12 mouse cellular contexts compared by ENCODE assay signal in genomic region chr10:4121197-4121596, GRCm38 (mm10).
DNase-seq lines count a peak whose midpoint lies in the region; ATAC-seq and TF ChIP-seq lines count a peak whose summit lies in the region.
"Had no signal": no experiment of that assay in that cellular context is flagged by ENCODE, and none has a peak within 500 bp of the region (broad histone marks: within the 10 kb centered on the region; RNA-seq: fewer than 3 reads in every experiment).

No protein-coding gene starts in this region.

- no peak for DNase-seq in layer of hippocampus, adult 2 months (ENCODE audit: low spot score in 2 of 2)
- DNase-seq in layer of hippocampus, postnatal 36 days: no peak
- peak; percentile 76 for DNase-seq in Muller cell, postnatal 12 days (ENCODE audit: inconsistent ontology term)
- DNase-seq: B cell, adult 2 months; cerebellum, postnatal 10 days had no signal

- no peaks in the 10 kb centered on the region for H3K36me3 ChIP-seq in heart, embryonic 13.5 days
- H3K36me3 ChIP-seq in heart, embryonic 12.5 days: no peaks in the 10 kb centered on the region
- H3K36me3 ChIP-seq in small intestine, adult 2 months (ENCODE audit: control insufficient read depth, insufficient read depth, low read length): no peaks in the 10 kb centered on the region
- no peaks in the 10 kb centered on the region for H3K36me3 ChIP-seq in hindbrain, embryonic 16.5 days (ENCODE audit: control insufficient read depth, insufficient read depth, low read length)

- H3K4me2 ChIP-seq in heart, embryonic 13.5 days: no peak overlapping the region
- no peak overlapping the region for H3K4me2 ChIP-seq in heart, embryonic 12.5 days
- no peak overlapping the region for H3K4me2 ChIP-seq in hindbrain, embryonic 16.5 days (ENCODE audit: low read length)

- H3K4me3 ChIP-seq in heart, embryonic 13.5 days: no peak overlapping the region
- H3K4me3 ChIP-seq in heart, embryonic 12.5 days: no peak overlapping the region
- no peak overlapping the region for H3K4me3 ChIP-seq in layer of hippocampus, adult 2 months
- H3K4me3 ChIP-seq in small intestine, adult 2 months (ENCODE audit: low read depth, low read length): no peak overlapping the region
- no peak overlapping the region for H3K4me3 ChIP-seq in hindbrain, embryonic 16.5 days (ENCODE audit: low read length)
- H3K4me3 ChIP-seq: embryonic facial prominence, embryonic 10.5 days; limb, embryonic 10.5 days had no signal

- H3K27me3 ChIP-seq in heart, embryonic 13.5 days (replicated peaks): no peaks in the 10 kb centered on the region
- no peaks in the 10 kb centered on the region for H3K27me3 ChIP-seq in heart, embryonic 12.5 days (replicated peaks)
- no peaks in the 10 kb centered on the region for H3K27me3 ChIP-seq in small intestine, adult 2 months (ENCODE audit: control insufficient read depth, insufficient read depth, low read length)
- no peaks in the 10 kb centered on the region for H3K27me3 ChIP-seq in hindbrain, embryonic 16.5 days (replicated peaks; ENCODE audit: control insufficient read depth, insufficient read depth, low read length)

- TF ChIP-seq POLR2A in small intestine, adult 2 months (IDR thresholded peaks at IDR 0.05; ENCODE audit: low read depth, low read length): no peak

- no peak for ATAC-seq in heart, embryonic 13.5 days (ENCODE audit: extremely low read depth, insufficient number of reproducible peaks, low FRiP score, low TSS enrichment)
- no peak for ATAC-seq in heart, embryonic 12.5 days (ENCODE audit: insufficient number of reproducible peaks, low FRiP score)
- no peak for ATAC-seq in hindbrain, embryonic 16.5 days
- no peak for ATAC-seq in monocyte, adult 5-6 weeks (replicated peaks; ENCODE audit: insufficient number of reproducible peaks, low FRiP score, low TSS enrichment, poor library complexity, severe bottlenecking)

- peaks cover 39% of the 10 kb centered on the region for H3K4me1 ChIP-seq in heart, embryonic 13.5 days
- peaks cover 9% of the 10 kb centered on the region for H3K4me1 ChIP-seq in heart, embryonic 12.5 days (replicated peaks)
- H3K4me1 ChIP-seq in small intestine, adult 2 months (ENCODE audit: control insufficient read depth, insufficient read depth, insufficient read length, low read length): no peaks in the 10 kb centered on the region
- H3K4me1 ChIP-seq in hindbrain, embryonic 16.5 days (ENCODE audit: control insufficient read depth, insufficient read depth, low read depth, low read length): no peaks in the 10 kb centered on the region; the same call in 1 of the 2 replicates

- H3K9ac ChIP-seq in heart, embryonic 13.5 days: no peak overlapping the region
- H3K9ac ChIP-seq in heart, embryonic 12.5 days: no peak overlapping the region
- no peak overlapping the region for H3K9ac ChIP-seq in hindbrain, embryonic 16.5 days (ENCODE audit: low read depth, low read length)

- no peak for TF ChIP-seq CTCF in layer of hippocampus, adult 2 months (conservative IDR thresholded peaks at IDR 0.05)
- no peak for TF ChIP-seq CTCF in small intestine, adult 2 months (IDR thresholded peaks at IDR 0.05; ENCODE audit: extremely low read depth, insufficient read length, insufficient replicate concordance, low read depth, low read length)

- no peaks in the 10 kb centered on the region for H3K9me3 ChIP-seq in heart, embryonic 13.5 days
- H3K9me3 ChIP-seq in heart, embryonic 12.5 days (replicated peaks): no peaks in the 10 kb centered on the region
- no peaks in the 10 kb centered on the region for H3K9me3 ChIP-seq in hindbrain, embryonic 16.5 days (ENCODE audit: control insufficient read depth, low read length)
- H3K9me3 ChIP-seq: embryonic facial prominence, embryonic 10.5 days; limb, embryonic 10.5 days had no signal

- peak overlapping the region; percentile 68 for H3K27ac ChIP-seq in heart, embryonic 13.5 days (replicated peaks)
- no peak overlapping the region for H3K27ac ChIP-seq in heart, embryonic 12.5 days (ENCODE audit: poor library complexity, severe bottlenecking)
- H3K27ac ChIP-seq in layer of hippocampus, adult 2 months: peak overlapping the region; percentile 28; the same call in 1 of the 2 replicates
- H3K27ac ChIP-seq in small intestine, adult 2 months (ENCODE audit: insufficient read depth, low read depth, low read length): peak overlapping the region; percentile 67
- no peak overlapping the region for H3K27ac ChIP-seq in hindbrain, embryonic 16.5 days (ENCODE audit: low read depth, low read length)
- H3K27ac ChIP-seq: embryonic facial prominence, embryonic 10.5 days; limb, embryonic 10.5 days had no signal

- WGBS in heart, embryonic 13.5 days: 72% methylated on average over 1 of the region's 1 CpGs
- 89% methylated on average over 1 of the region's 1 CpGs for WGBS in heart, embryonic 12.5 days
- 76% methylated on average over 1 of the region's 1 CpGs for WGBS in small intestine, adult 2 months
- WGBS in hindbrain, embryonic 16.5 days: 83% methylated on average over 1 of the region's 1 CpGs

Comparison
In these comparisons a context has a peak if more than half of its experiments do, and no peak if none do; other contexts are left out.
1. H3K27ac ChIP-seq: peak in heart, embryonic 13.5 days (single experiment), layer of hippocampus, adult 2 months (single experiment) and small intestine, adult 2 months (single experiment); none in heart, embryonic 12.5 days (single experiment) and hindbrain, embryonic 16.5 days (single experiment).